Mouse (Mus musculus) ES-Bruce4 (cell line): ENCODE data around the gene Xpc. TPM values are rescaled to one million over a fixed set of nuclear protein-coding genes. Genes with fewer than 3 reads are reported as not detected.

Experiments used
- H3K27ac ChIP-seq: 2 replicates; pipeline ENCODE4 v1.5.1; 2012; ENCODE audit warnings: low read length, inconsistent platforms; ENCODE audit not compliant: insufficient read depth
- H3K27me3 ChIP-seq: 2 replicates; pipeline ENCODE4 v1.6.1; 2012; ENCODE audit warnings: mild to moderate bottlenecking, low read length, inconsistent platforms; ENCODE audit not compliant: control insufficient read depth, poor library complexity, insufficient read depth, severe bottlenecking
- H3K36me3 ChIP-seq: 2 replicates; pipeline ENCODE4 v1.6.1; 2012; ENCODE audit warnings: inconsistent platforms, mild to moderate bottlenecking, low read length, moderate library complexity; ENCODE audit not compliant: control insufficient read depth, poor library complexity, insufficient read depth, severe bottlenecking
- H3K4me1 ChIP-seq: one replicate; pipeline ENCODE4 v1.8.1; 2011; ENCODE audit warnings: low read length; ENCODE audit not compliant: control insufficient read depth, insufficient read depth
- H3K4me3 ChIP-seq: 2 replicates; pipeline ENCODE4 v1.5.1; 2011; ENCODE audit warnings: low read depth, mild to moderate bottlenecking, low read length
- H3K9ac ChIP-seq: 2 replicates; pipeline ENCODE4 v1.6.1; 2012; ENCODE audit warnings: low read depth, mild to moderate bottlenecking, inconsistent platforms; ENCODE audit not compliant: poor library complexity, severe bottlenecking
- H3K9me3 ChIP-seq: replicated peaks from 2 replicates; pipeline ENCODE4 v1.6.1; 2012; ENCODE audit warnings: mild to moderate bottlenecking, low read length, inconsistent platforms; ENCODE audit not compliant: control insufficient read depth, poor library complexity, insufficient read depth, severe bottlenecking
- CTCF ChIP-seq: IDR thresholded peaks from one replicate; pipeline ENCODE4 v1.8.1; 2011; ENCODE audit warnings: low read depth, low read length
- EP300 ChIP-seq: IDR thresholded peaks from 2 replicates; pipeline ENCODE4 v1.6.1; 2011; ENCODE audit warnings: low read depth, low read length; ENCODE audit not compliant: insufficient read depth
- POLR2A ChIP-seq: IDR thresholded peaks from one replicate; pipeline ENCODE4 v1.8.1; 2011; ENCODE audit warnings: low read length; ENCODE audit not compliant: insufficient read depth
- polyA plus RNA-seq: library from polyadenylated mRNA; stranded (reverse); fragments of >200 nt; gene quantifications from 2 replicates; pipeline ENCODE4 v1.2.4, GENCODE M21; 2011; ENCODE audit warnings: low read depth; ENCODE audit not compliant: missing spikeins, insufficient read depth, insufficient read length

The Xpc gene
- polyA plus RNA-seq, 1 experiment, result 16.5 TPM

DNA sequence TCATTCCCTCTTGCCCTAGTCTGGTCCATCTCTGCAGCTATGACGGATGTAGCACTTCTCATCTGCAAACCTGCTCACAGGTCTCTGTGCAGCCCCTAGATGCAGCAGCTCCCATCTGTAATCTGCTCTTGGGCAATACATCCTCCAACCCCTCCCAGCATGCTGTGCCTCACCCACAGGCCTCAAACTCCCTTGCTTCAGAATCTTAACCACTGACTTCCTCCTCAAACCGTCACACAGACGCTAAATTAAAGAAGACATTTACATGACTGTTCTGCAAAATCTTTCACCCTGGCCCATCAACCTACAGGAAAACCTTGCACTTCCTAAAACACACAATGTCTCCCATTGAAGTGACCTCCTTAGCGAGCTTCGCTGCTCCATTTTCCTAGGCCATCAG is 9.7 kb downstream of the Xpc start:
- H3K27me3 ChIP-seq, result no peaks in the 10 kb centered on the region
- H3K4me1 ChIP-seq, result no peaks in the 10 kb centered on the region
- H3K9me3 ChIP-seq, result no peaks in the 10 kb centered on the region
- peaks cover 30% of the 10 kb centered on the region for H3K36me3 ChIP-seq
- H3K4me3 ChIP-seq, result no peak overlapping the region
- H3K27ac ChIP-seq, result no peak overlapping the region
- no peak for TF ChIP-seq EP300
- TF ChIP-seq CTCF, result no peak
- no peak for TF ChIP-seq POLR2A
- H3K9ac ChIP-seq, result no peak overlapping the region

DNA sequence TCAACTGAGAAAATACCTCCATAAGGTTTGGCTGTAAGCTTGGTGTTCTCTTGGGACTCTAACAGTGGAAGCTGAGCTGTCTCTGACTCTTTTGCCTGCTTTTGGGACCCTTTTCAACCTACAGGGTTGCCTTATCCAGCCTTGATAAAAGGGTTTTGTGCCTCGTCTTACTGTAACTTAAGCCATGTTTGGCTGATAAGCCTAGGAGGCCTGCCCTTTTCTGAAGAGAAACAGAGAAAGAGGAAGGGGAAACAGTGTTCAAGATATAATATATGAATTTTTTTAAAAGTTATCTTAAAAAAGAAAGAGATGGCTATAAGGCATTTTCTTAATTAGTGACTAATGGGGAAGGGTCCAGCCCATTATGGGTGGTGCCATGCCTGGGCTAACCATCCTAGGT is 12.4 kb downstream of the Xpc start:
- TF ChIP-seq CTCF, result no peak
- TF ChIP-seq EP300, result no peak
- TF ChIP-seq POLR2A, result no peak
- Histone ChIP-seq H3K4me3 (no peak overlapping the region), H3K4me1 (no peaks in the 10 kb centered on the region), H3K36me3 (peaks cover 43% of the 10 kb centered on the region), H3K27ac (no peak overlapping the region), H3K27me3 (no peaks in the 10 kb centered on the region), H3K9me3 (no peaks in the 10 kb centered on the region), H3K9ac (no peak overlapping the region)

DNA sequence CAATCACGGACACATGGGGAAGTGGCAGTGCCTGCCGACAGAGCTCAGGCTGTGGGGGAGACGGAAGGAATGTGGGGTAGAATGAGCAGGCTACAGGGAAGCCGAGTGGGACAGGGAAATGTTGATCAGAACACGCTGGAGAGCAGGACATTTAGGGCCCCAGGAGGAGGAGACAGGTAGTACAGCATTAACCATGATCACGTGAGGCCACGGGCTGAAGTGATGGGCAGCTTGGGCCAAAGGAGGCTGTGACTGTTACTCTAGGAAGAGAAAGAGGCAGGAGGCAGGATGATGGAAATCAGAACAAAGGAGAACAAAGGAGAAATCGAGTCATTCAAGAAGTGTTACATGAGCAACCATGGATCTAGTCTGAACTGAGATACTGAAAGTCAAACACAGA is 21.2 kb downstream of the Xpc start:
- H3K27ac ChIP-seq, result no peak overlapping the region
- H3K9ac ChIP-seq, result no peak overlapping the region
- H3K27me3 ChIP-seq, result no peaks in the 10 kb centered on the region
- no peak overlapping the region for H3K4me3 ChIP-seq
- no peaks in the 10 kb centered on the region for H3K4me1 ChIP-seq
- peaks cover 6% of the 10 kb centered on the region for H3K36me3 ChIP-seq
- no peak for TF ChIP-seq POLR2A
- TF ChIP-seq EP300, result no peak
- TF ChIP-seq CTCF, result no peak
- no peaks in the 10 kb centered on the region for H3K9me3 ChIP-seq

DNA sequence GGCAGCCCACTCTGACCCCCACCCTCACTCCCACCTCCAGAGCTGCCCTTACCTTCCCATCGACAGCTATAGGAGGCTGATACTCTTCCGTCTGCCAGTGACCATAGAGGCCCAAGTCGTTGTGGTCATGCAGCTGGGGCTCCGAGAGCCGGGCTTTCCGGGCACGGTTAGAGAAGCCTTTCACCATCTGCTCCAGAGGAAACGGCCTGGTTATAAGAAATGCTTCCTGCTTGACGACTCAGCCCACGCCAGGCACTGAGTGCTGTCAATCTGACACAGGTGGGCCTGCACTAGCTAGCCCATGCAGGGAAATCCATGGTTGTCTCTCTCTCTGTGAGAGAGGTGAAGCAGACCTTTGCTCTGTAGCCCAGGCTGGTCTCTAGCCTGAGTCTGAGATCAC is 22.6 kb downstream of the Xpc start:
- no peak overlapping the region for H3K27ac ChIP-seq
- H3K9me3 ChIP-seq, result no peaks in the 10 kb centered on the region
- H3K4me3 ChIP-seq, result no peak overlapping the region
- H3K36me3 ChIP-seq, result no peaks in the 10 kb centered on the region; the same call in 1 of the 2 replicates
- H3K4me1 ChIP-seq, result no peaks in the 10 kb centered on the region
- no peaks in the 10 kb centered on the region for H3K27me3 ChIP-seq
- no peak overlapping the region for H3K9ac ChIP-seq
- TF ChIP-seq CTCF (no peak), POLR2A (no peak), EP300 (no peak)

DNA sequence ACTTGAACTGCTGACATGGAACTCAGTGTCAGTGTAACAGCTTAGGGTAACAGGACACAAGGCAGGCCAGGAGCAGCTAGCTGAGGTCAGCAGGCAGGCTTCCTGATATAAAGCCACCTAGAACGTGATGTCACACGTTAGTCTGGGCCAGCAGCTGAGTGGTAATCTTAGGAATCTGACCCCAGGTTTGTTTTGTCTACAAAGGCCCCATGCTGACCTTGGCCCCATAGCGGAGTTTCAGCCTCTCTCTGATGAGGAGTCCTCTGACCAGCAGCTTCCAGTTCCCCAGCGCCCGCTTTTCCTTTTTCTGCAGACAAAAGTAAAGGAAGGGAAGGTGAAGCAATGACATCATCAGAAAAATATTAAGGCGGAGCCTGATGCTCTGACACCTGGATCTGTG is 24.7 kb downstream of the Xpc start:
- Histone ChIP-seq H3K9ac (no peak overlapping the region), H3K27me3 (no peaks in the 10 kb centered on the region), H3K27ac (no peak overlapping the region), H3K36me3 (no peaks in the 10 kb centered on the region; the same call in 1 of the 2 replicates), H3K9me3 (no peaks in the 10 kb centered on the region), H3K4me3 (no peak overlapping the region), H3K4me1 (no peaks in the 10 kb centered on the region)
- TF ChIP-seq EP300 (no peak), CTCF (no peak), POLR2A (no peak)

DNA sequence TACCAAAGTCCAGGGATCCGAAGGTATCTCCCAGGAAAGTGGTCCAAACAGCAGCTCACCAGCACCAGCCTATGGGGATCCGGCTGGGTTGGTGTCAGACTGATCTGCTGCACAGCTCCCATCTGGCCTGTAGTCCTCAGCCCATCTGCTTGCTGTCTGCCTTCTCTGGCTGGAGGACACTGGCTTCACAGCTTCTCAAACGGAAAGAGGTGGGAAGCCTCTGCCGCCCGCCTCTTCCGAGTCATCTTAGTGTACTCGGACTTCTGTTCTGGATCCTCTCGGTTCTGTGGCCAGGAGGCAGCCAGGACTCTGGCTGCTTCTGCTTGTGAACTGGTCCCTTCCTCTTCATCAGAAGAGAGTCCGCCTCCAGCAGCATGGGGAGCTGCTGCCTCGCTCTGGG is 25.8 kb downstream of the Xpc start:
- no peak overlapping the region for H3K9ac ChIP-seq
- no peaks in the 10 kb centered on the region for H3K27me3 ChIP-seq
- no peak overlapping the region for H3K4me3 ChIP-seq
- no peaks in the 10 kb centered on the region for H3K9me3 ChIP-seq
- H3K27ac ChIP-seq, result no peak overlapping the region
- TF ChIP-seq CTCF (no peak), EP300 (no peak), POLR2A (no peak)
- H3K4me1 ChIP-seq, result no peaks in the 10 kb centered on the region
- H3K36me3 ChIP-seq, result no peaks in the 10 kb centered on the region; the same call in 1 of the 2 replicates
